Mouse (Mus musculus) adrenal gland, adult 8-10 months (tissue): ENCODE data around the gene Ceacam9. TPM values are rescaled to one million over a fixed set of nuclear protein-coding genes. Genes with fewer than 3 reads are reported as not detected.

Experiments
- DNase-seq: peaks from one replicate; pipeline ENCODE4 v3.0.0; 2022
- total RNA-seq, 4 experiments: library from RNA; stranded (reverse); gene quantifications; 2 replicates each; pipeline ENCODE4 v1.2.4; 2022

Ceacam9 gene
- total RNA-seq, 4 experiments from 2014 or later = not detected

GRCm38 (mm10) chr7:16745373-16745772 is 23.6 kb downstream of the Ceacam9 start:
- no peak for DNase-seq

- no peak for DNase-seq
These were observed 24.4 kb downstream of the Ceacam9 start for GRCm38 (mm10) chr7:16746093-16746492.

DNA sequence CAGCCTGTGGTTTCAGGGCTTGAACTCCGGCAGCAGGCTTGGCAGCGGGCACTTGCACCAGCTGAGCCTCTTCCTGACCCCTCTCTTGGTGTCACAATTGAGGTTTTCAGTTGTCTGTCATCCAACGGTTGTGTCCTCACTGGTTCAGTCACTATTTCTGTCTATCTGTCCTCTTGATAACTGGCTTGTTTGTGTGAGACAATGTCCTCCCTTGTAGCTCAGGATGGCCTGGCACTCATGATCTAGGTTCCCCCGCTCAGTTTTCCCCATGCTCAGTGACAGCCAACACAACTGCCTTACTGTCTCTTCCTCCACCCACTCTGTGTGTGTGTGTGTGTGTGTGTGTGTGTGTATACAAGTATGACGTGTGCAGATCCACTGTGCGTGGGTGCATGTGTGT is 25.9 kb downstream of the Ceacam9 start:
- DNase-seq = no peak

GRCm38 (mm10) chr7:16752016-16752415 is 30.3 kb downstream of the Ceacam9 start:
- no peak for DNase-seq

GRCm38 (mm10) chr7:16755362-16756017 is 33.8 kb downstream of the Ceacam9 start:
- DNase-seq = no peak

- DNase-seq = no peak
These were observed 37.3 kb downstream of the Ceacam9 start for GRCm38 (mm10) chr7:16758872-16759574.

DNA sequence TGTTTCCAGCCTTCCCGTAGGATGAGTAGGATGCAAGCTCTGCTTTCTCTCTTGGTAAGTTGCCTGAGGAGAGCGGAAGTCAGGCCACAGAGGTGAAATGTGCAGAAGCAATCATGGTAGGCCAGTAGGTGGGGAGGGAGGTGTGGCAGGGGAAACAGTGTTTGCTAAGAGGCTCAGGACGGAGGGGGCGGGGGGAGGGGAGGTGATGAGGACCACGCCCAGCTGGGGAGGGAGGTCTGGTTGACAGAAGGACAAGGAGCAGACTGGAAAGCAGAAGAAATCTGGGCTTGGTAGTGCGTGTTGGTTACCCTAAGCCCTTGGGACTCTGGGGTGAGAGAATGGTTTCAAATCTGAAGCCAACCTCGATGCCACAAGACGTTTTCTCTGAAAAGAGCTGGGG is 38.6 kb downstream of the Ceacam9 start:
- DNase-seq = no peak

DNA sequence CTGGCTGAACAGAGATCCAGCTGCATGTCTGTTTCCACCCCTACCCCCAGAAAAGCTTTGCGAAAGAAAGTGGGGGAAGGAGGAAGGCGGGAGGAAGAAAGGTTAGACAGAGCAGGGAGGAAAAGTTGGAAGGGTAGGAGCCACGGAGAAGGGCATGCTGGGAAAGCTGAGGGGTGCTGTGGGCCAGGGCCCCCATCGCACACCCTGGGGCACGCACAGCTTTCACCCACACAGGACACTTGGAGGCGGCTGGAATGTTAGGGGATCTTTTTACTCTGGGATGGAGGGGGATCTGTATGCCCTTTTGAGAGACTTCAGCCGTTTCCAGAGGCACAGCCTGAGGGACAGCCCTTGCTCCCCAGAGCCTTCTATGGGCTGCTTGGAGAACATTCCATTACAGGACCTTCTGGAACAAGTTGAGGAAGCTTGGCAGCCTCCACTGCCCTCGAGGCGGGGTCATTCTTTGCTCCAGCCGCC is 39.3 kb downstream of the Ceacam9 start:
- no peak for DNase-seq

- no peak for DNase-seq
These were observed 39.9 kb downstream of the Ceacam9 start for GRCm38 (mm10) chr7:16761630-16762029.

GRCm38 (mm10) chr7:16763463-16764218 is 41.9 kb downstream of the Ceacam9 start:
- no peak for DNase-seq

GRCm38 (mm10) chr7:16766443-16766842 is 44.7 kb downstream of the Ceacam9 start:
- DNase-seq = no peak

Other genes starting within 250 kb of the Ceacam9 start
- gene Npas1, start 244.2 kb upstream of the Ceacam9 start, total RNA-seq = under 1 TPM in 1 of 4 experiments, not detected in 3; 0.48 TPM
- 10 to 100 TPM; 65.6 to 76.6 (median 73.0) TPM for gene Arhgap35, start 106.9 kb upstream of the Ceacam9 start, total RNA-seq
- gene Ceacam15, start 46.2 kb upstream of the Ceacam9 start, total RNA-seq = not detected
- gene Ap2s1, start 16.5 kb downstream of the Ceacam9 start, total RNA-seq = 100 to 1,000 TPM; 127 to 153 (median 133) TPM
- 100 to 1,000 TPM in 1 of 4 experiments, 10 to 100 TPM in 3; 77.8 to 202 (median 91.2) TPM for gene Slc1a5, start 59.4 kb downstream of the Ceacam9 start, total RNA-seq
- 100 to 1,000 TPM in 1 of 4 experiments, 10 to 100 TPM in 3; 62.2 to 100 (median 74.6) TPM for gene Strn4, start 94.0 kb downstream of the Ceacam9 start, total RNA-seq
- gene Fkrp, start 94.8 kb downstream of the Ceacam9 start, total RNA-seq = 10 to 100 TPM; 22.0 to 26.2 (median 24.9) TPM
- gene Prkd2, start 121.0 kb downstream of the Ceacam9 start, total RNA-seq = 10 to 100 TPM; 17.0 to 27.1 (median 20.9) TPM
- gene Dact3, start 153.4 kb downstream of the Ceacam9 start, total RNA-seq = 1 to 10 TPM; 4.2 to 5.9 (median 4.6) TPM
- gene Gng8, start 169.9 kb downstream of the Ceacam9 start, total RNA-seq = 1 to 10 TPM in 1 of 4 experiments, under 1 TPM in 1, not detected in 2; 1.00 to 1.0 TPM
- gene Ptgir, start 184.6 kb downstream of the Ceacam9 start, total RNA-seq = 1 to 10 TPM; 2.4 to 3.3 (median 2.6) TPM
- 100 to 1,000 TPM; 278 to 314 (median 294) TPM for gene Calm3, start 202.2 kb downstream of the Ceacam9 start, total RNA-seq
- 10 to 100 TPM; 35.2 to 71.0 (median 48.2) TPM for gene Pnmal2, start 222.8 kb downstream of the Ceacam9 start, total RNA-seq
- gene Pnmal1, start 237.8 kb downstream of the Ceacam9 start, total RNA-seq = 1 to 10 TPM; 6.4 to 9.3 (median 7.3) TPM